Mouse (Mus musculus) liver, adult 2 months (tissue): ENCODE data around the gene Btbd35f25.

Source experiments
- CTCF ChIP-seq: fragments of 200-500 bp; IDR thresholded peaks from 2 replicates; pipeline ENCODE4 v1.5.1; 2011; ENCODE audit warnings: low read depth, low read length, control low read depth
- POLR2A ChIP-seq: fragments of 200-500 bp; IDR thresholded peaks from 2 replicates; pipeline ENCODE4 v1.6.1; 2011; ENCODE audit warnings: low read length, control low read depth; ENCODE audit not compliant: insufficient read depth; ENCODE audit errors: extremely low read depth

DNA sequence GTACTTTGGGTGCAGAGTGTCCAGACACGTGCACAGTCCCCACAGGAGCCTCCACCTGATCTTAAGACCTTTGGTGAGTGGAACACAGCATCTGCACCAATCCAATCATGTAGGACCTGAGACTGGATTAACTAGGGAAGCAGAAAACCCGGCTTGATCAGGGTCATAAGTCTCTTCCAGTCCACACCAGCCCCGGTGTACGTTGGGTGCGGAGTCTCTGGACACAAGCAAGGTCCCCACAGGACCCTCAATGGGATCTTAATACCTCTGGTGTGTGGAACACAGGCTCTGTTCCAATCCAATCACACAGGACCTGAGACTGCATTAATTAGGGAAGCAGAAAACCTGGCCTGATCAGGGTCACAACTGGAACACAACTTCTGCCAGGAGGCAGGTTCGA, 20.0 kb upstream of the Btbd35f25 start:
- no peak for TF ChIP-seq POLR2A
- no peak for TF ChIP-seq CTCF
